Mouse (Mus musculus) heart, embryonic 12.5 days (tissue): Measurements from ENCODE around the gene Lrrc32. TPM values are rescaled to one million over a fixed set of nuclear protein-coding genes. Genes with fewer than 3 reads are reported as not detected.

Experiments
- ATAC-seq: fragments of 200-750 bp; cut with Nextera tagmentation; 2 replicates; pipeline ENCODE4 v1.8.0; 2017; ENCODE audit warnings: moderate TSS enrichment, moderate library complexity; ENCODE audit not compliant: insufficient number of reproducible peaks, low FRiP score
- H3K27ac ChIP-seq: fragments of 300-500 bp; sonication (generic); 2 replicates; pipeline ENCODE4 v1.5.1; 2016; ENCODE audit warnings: mild to moderate bottlenecking, moderate library complexity; ENCODE audit not compliant: poor library complexity, severe bottlenecking
- H3K27me3 ChIP-seq: fragments of 300-500 bp; sonication (generic); replicated peaks from 2 replicates; pipeline ENCODE4 v1.6.1; 2016; ENCODE audit warnings: mild to moderate bottlenecking, moderate library complexity
- H3K36me3 ChIP-seq: fragments of 300-500 bp; sonication (generic); 2 replicates; pipeline ENCODE4 v1.6.1; 2016; ENCODE audit warnings: mild to moderate bottlenecking, moderate library complexity
- H3K4me1 ChIP-seq: fragments of 300-500 bp; sonication (generic); replicated peaks from 2 replicates; pipeline ENCODE4 v1.6.1; 2016; ENCODE audit warnings: mild to moderate bottlenecking
- H3K4me2 ChIP-seq: fragments of 300-500 bp; sonication (generic); 2 replicates; pipeline ENCODE4 v1.6.1; 2016; ENCODE audit warnings: mild to moderate bottlenecking, moderate library complexity
- H3K4me3 ChIP-seq: fragments of 300-500 bp; sonication (generic); 2 replicates; pipeline ENCODE4 v1.5.1; 2016; ENCODE audit warnings: mild to moderate bottlenecking
- H3K9ac ChIP-seq: fragments of 300-500 bp; sonication (generic); 2 replicates; pipeline ENCODE4 v1.6.1; 2016; ENCODE audit warnings: mild to moderate bottlenecking, moderate library complexity
- H3K9me3 ChIP-seq: fragments of 300-500 bp; sonication (generic); replicated peaks from 2 replicates; pipeline ENCODE4 v1.6.1; 2016; ENCODE audit warnings: mild to moderate bottlenecking, moderate library complexity
- WGBS: fragments of 180-500 bp; shearing (Covaris S2); methylation state at CpG from one replicate; pipeline ENCODE4 v1.1.7; 2016; 5-methylcytosine and 5-hydroxymethylcytosine counted together
- polyA plus RNA-seq: library from polyadenylated mRNA; unstranded; fragments of >200 nt; fragmentation: Nextera tagmentation; extraction: Ambion mirVana; gene quantifications from 2 replicates; pipeline ENCODE4 v1.2.1, GENCODE M21; 2016

The Lrrc32 gene
- 7.5 TPM in 2 replicates for polyA plus RNA-seq

- 55% methylated on average over 6 of the region's 6 CpGs for WGBS
- no peaks in the 10 kb centered on the region for H3K36me3 ChIP-seq
- H3K9ac ChIP-seq: peak within 1 kb of the TSS; percentile 65
- peaks cover 48% of the 10 kb centered on the region for H3K4me1 ChIP-seq
- H3K4me3 ChIP-seq: peak within 1 kb of the TSS; percentile 59
- H3K27ac ChIP-seq: no peak within 1 kb of the TSS
- ATAC-seq: no peak
- H3K27me3 ChIP-seq: peaks cover 12% of the 10 kb centered on the region
- no peaks in the 10 kb centered on the region for H3K9me3 ChIP-seq
- H3K4me2 ChIP-seq: peak within 1 kb of the TSS; percentile 93
Measured at GRCm38 (mm10) chr7:98489131-98489530, at the start of gene Lrrc32. Gene Lrrc32 (plus strand): TSS chr7:98489283.

- Histone ChIP-seq H3K27me3 (peaks cover 4% of the 10 kb centered on the region; the same call in 1 of the 2 replicates), H3K9ac (no peak within 1 kb of the TSS), H3K4me2 (no peak within 1 kb of the TSS; the same call in 1 of the 2 replicates), H3K27ac (no peak within 1 kb of the TSS), H3K9me3 (no peaks in the 10 kb centered on the region), H3K4me3 (no peak within 1 kb of the TSS), H3K4me1 (peaks cover 14% of the 10 kb centered on the region), H3K36me3 (no peaks in the 10 kb centered on the region)
- 17% methylated on average over 10 of the region's 10 CpGs for WGBS
- ATAC-seq: 0 out of 2 replicates have a peak, but pooled peaks have one; percentile 25
Measured at GRCm38 (mm10) chr7:98439956-98440466, 49.1 kb upstream of the Lrrc32 start, which contains the start of gene Gucy2d. Gene Gucy2d (plus strand): TSS chr7:98440416.

GRCm38 (mm10) chr7:98446873-98447272 lies 42.2 kb upstream of the Lrrc32 start:
- Histone ChIP-seq H3K4me3 (no peak overlapping the region), H3K9me3 (no peaks in the 10 kb centered on the region), H3K36me3 (no peaks in the 10 kb centered on the region), H3K27ac (no peak overlapping the region), H3K4me2 (no peak overlapping the region), H3K4me1 (no peaks in the 10 kb centered on the region), H3K27me3 (0 out of 2 replicates have a peak, but pooled peaks cover under 1% of the 10 kb centered on the region), H3K9ac (no peak overlapping the region)
- 70% methylated on average over 3 of the region's 3 CpGs for WGBS
- ATAC-seq: no peak

GRCm38 (mm10) chr7:98447585-98448308 lies 41.3 kb upstream of the Lrrc32 start:
- Histone ChIP-seq H3K4me1 (no peaks in the 10 kb centered on the region), H3K9ac (no peak overlapping the region), H3K36me3 (no peaks in the 10 kb centered on the region), H3K4me3 (no peak overlapping the region), H3K9me3 (no peaks in the 10 kb centered on the region), H3K4me2 (no peak overlapping the region), H3K27me3 (no peaks in the 10 kb centered on the region), H3K27ac (no peak overlapping the region)
- ATAC-seq: no peak
- 58% methylated on average over 11 of the region's 11 CpGs for WGBS

GRCm38 (mm10) chr7:98448309-98448630 lies 40.8 kb upstream of the Lrrc32 start:
- Histone ChIP-seq H3K9me3 (no peaks in the 10 kb centered on the region), H3K4me3 (no peak overlapping the region), H3K4me2 (no peak overlapping the region), H3K9ac (no peak overlapping the region), H3K36me3 (no peaks in the 10 kb centered on the region), H3K4me1 (no peaks in the 10 kb centered on the region), H3K27ac (no peak overlapping the region), H3K27me3 (0 out of 2 replicates have a peak, but pooled peaks cover 5% of the 10 kb centered on the region)
- ATAC-seq: no peak
- WGBS: 82% methylated on average over 5 of the region's 5 CpGs

GRCm38 (mm10) chr7:98449696-98450095 lies 39.4 kb upstream of the Lrrc32 start:
- H3K27me3 ChIP-seq: 0 out of 2 replicates have a peak, but pooled peaks cover 5% of the 10 kb centered on the region
- no peak overlapping the region for H3K4me3 ChIP-seq
- H3K9me3 ChIP-seq: no peaks in the 10 kb centered on the region
- no peak overlapping the region for H3K4me2 ChIP-seq
- H3K4me1 ChIP-seq: 0 out of 2 replicates have a peak, but pooled peaks cover 3% of the 10 kb centered on the region
- H3K27ac ChIP-seq: no peak overlapping the region
- no peaks in the 10 kb centered on the region for H3K36me3 ChIP-seq
- no peak overlapping the region for H3K9ac ChIP-seq
- 77% methylated on average over 9 of the region's 9 CpGs for WGBS
- ATAC-seq: no peak

- Histone ChIP-seq H3K27ac (no peak overlapping the region), H3K4me3 (no peak overlapping the region), H3K36me3 (no peaks in the 10 kb centered on the region), H3K9ac (no peak overlapping the region), H3K4me2 (no peak overlapping the region), H3K9me3 (no peaks in the 10 kb centered on the region), H3K4me1 (0 out of 2 replicates have a peak, but pooled peaks cover 3% of the 10 kb centered on the region), H3K27me3 (0 out of 2 replicates have a peak, but pooled peaks cover 5% of the 10 kb centered on the region)
- 71% methylated on average over 10 of the region's 10 CpGs for WGBS
- ATAC-seq: no peak
Measured at GRCm38 (mm10) chr7:98454397-98455120, 34.5 kb upstream of the Lrrc32 start.

GRCm38 (mm10) chr7:98460319-98460718 lies 28.8 kb upstream of the Lrrc32 start:
- H3K4me3 ChIP-seq: no peak overlapping the region

GRCm38 (mm10) chr7:98469089-98469488 lies 20.0 kb upstream of the Lrrc32 start:
- 55% methylated on average over 3 of the region's 3 CpGs for WGBS
- Histone ChIP-seq H3K4me3 (no peak overlapping the region), H3K4me2 (no peak overlapping the region), H3K36me3 (no peaks in the 10 kb centered on the region), H3K4me1 (peaks cover 4% of the 10 kb centered on the region), H3K27ac (no peak overlapping the region), H3K27me3 (no peaks in the 10 kb centered on the region), H3K9ac (no peak overlapping the region), H3K9me3 (no peaks in the 10 kb centered on the region)
- ATAC-seq: no peak

More at GRCm38 (mm10) chr7:98460319-98460718, 28.8 kb upstream of the Lrrc32 start:
- Histone ChIP-seq H3K36me3 (no peaks in the 10 kb centered on the region), H3K9ac (no peak overlapping the region), H3K9me3 (no peaks in the 10 kb centered on the region), H3K4me2 (no peak overlapping the region), H3K27ac (no peak overlapping the region), H3K4me1 (no peaks in the 10 kb centered on the region), H3K27me3 (no peaks in the 10 kb centered on the region)
- no peak for ATAC-seq
- 50% methylated on average over 7 of the region's 7 CpGs for WGBS

GRCm38 (mm10) chr7:98472529-98472928 lies 16.6 kb upstream of the Lrrc32 start:
- no peak overlapping the region for H3K9ac ChIP-seq
- ATAC-seq: no peak
- H3K9me3 ChIP-seq: no peaks in the 10 kb centered on the region
- no peaks in the 10 kb centered on the region for H3K36me3 ChIP-seq
- no peak overlapping the region for H3K4me2 ChIP-seq
- no peaks in the 10 kb centered on the region for H3K27me3 ChIP-seq
- H3K27ac ChIP-seq: no peak overlapping the region
- H3K4me1 ChIP-seq: peaks cover 11% of the 10 kb centered on the region
- 84% methylated on average over 2 of the region's 2 CpGs for WGBS
- H3K4me3 ChIP-seq: no peak overlapping the region

- no peak for ATAC-seq
- no peak overlapping the region for H3K9ac ChIP-seq
Measured at GRCm38 (mm10) chr7:98474558-98474957, 14.5 kb upstream of the Lrrc32 start.

More at GRCm38 (mm10) chr7:98474558-98474957, 14.5 kb upstream of the Lrrc32 start:
- H3K4me3 ChIP-seq: no peak overlapping the region
- no peaks in the 10 kb centered on the region for H3K36me3 ChIP-seq
- peaks cover 11% of the 10 kb centered on the region for H3K4me1 ChIP-seq
- H3K4me2 ChIP-seq: no peak overlapping the region
- 84% methylated on average over 1 of the region's 1 CpGs for WGBS
- H3K27ac ChIP-seq: no peak overlapping the region
- H3K9me3 ChIP-seq: no peaks in the 10 kb centered on the region
- H3K27me3 ChIP-seq: 0 out of 2 replicates have a peak, but pooled peaks cover 3% of the 10 kb centered on the region
